Mouse (Mus musculus) frontal cortex, postnatal 14 days (tissue): ENCODE data around the gene Kmt2e.
"Not testable (repeated sequence)": the region's sequence is repeated elsewhere in the genome, so short reads cannot be mapped to it uniquely, and the experiment has no call there.

Experiments
- DNase-seq, 2 experiments: peaks; one replicate each; pipeline ENCODE4 v3.0.0; 2022; ENCODE audit warnings: low spot score in 2 of 2

Gene Kmt2e

DNA sequence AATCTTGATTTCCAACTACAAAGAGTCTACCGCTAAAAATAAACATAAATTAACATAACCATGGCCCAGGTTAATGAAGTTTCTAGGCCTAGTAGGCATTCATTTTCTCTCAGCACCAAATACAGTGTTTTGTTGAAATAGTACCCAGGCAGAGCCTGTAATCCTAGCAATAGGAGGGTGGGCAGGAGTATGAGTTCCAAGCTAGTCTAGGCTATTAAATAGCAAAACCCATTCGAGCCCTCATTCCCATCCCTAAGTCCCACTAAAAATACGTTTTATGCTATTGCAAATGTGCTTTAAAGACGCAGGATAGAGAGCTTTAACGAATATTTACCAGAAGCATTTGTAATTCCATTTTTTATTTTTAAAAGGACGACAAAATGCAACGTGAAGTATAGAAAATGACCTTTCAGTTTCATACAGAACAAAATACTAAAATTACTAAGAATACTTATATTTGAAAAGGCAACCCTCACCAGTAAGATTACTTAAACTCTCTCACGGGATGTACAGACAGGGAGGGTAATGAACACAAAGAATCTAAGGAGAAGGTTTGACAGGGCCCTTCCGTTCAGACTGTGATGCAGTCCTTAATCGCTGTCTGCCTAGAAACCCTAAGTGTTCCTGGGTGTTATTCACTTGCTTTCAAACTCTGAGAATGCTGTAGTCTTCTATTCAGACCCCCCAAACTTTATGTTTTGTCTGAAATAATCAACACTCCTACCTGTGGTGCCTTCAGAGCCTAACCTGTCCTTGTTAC is 2.1 kb upstream of the Kmt2e start:
- no peak for DNase-seq

DNA sequence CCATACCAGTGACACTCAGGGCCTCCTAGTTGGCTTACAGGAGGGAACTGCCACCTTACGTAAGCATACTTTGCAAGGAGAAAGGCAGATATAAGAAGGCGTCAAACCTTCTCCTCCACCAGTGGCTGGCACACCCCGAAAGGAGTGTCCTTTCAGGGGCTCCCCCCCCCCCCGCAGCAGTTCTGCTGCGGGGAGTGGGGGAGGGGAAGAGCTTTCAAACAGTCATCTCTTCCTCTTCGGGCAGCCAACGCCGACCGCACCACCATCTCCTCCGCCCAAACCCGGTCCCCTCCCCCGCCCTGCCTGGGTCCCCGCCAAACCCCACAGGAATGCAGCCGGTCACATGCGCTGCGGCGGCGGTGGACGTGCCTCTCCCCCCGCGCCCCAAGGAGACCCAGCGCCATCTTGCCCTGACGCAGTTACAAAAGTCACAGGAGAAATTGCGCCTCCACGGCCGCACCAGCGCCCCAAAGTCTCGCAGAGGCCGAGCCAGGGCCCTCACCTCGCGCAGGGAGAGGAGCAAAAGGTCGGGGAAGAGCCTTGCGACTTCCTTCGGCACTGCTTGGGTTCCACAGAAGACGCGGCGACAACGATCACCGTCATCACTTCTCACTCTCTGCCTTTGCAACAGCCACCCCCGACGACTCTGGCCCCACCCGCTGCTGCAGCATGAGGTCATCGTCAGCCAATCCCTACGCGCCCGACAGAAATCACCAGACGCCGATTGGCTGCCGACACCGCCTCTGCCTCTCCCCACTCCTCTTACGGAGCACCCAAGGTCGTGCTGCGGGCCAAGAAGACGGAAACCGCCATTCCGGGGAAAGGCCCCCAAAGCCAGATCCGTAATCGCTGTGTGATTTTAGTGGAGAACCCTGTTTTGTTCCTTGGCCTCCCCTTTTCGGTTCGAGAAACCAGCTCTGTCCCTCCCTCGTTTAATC is 1.3 kb upstream of the Kmt2e start:
- peak; percentile 97 to 98 for DNase-seq

DNA sequence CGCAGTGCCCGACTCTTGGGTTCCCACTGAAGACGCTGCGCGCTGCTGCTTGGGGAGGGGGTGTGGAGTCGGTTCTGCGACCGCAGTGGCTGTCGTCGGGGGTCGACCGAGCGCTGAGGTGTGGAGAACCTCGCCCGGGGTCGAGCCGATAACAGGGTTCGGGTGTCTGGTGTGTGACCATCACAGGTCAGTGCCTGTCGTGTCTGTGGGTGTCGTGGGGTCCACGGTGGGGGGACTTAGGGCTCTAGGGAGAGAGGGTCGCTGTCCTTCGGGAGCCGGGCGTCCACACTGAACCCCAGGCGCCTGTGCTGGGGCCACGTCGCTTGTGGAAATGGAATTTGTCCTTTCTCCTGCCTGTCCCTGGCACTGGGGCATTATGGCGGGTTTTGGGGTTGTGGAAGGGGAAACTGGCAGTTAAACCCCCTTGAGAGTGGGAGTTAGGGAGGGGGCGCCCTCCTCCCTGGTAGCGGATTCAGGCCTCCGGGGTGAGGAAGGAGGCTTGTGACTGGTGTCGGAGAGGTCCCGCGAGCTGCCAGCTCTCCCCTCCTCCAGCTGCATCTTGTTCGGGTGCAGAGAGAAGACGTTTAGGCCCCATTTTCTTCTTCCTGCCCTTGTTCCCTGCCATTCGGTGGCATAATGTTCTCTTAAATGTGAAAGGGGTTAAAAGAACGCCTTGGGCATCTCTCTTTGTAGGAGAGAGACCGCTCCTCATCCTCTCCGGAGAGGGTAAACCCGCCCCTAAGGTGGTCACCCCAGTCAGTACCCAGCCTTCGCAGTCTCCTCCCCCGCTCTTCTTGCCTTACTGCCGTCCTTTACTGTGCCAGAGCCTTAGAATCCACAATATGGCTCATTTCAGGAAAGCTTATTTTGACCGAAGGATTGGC is 599 bp downstream of the Kmt2e start:
- peak; percentile 46 to 55 for DNase-seq

DNA sequence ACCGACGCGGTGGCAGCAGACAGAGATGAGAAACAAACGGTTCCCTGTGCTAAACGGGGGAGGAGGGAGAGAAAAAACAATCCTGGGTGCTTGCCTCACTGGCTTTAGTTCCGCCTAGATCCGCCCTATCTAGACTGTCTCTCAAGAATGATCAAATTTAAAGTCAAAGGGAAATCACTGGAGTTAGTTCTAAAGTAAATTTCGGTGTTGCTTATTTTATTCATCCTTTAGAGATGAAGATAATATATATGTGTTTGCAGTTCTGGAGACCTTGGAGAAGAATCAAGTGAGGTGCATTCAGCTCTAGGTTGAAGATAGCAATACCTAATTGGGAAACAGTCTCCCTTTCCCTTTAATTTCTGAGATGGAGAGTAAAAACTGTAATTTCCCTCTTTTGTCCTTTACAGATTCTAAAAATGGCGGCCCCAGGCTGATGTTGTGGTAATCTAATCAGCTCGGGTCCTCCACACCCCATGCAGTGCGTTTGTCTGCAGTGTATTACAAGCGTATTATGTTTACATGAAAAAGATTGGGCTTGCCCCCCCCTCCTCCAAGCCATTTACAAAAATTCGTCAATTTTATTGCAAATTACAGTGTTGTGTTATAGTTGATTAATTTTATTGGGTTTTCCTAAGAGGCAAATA is 1.4 kb downstream of the Kmt2e start:
- no peak for DNase-seq

GRCm38 (mm10) chr5:23436735-23437134 is 2.5 kb downstream of the Kmt2e start:
- no peak for DNase-seq

- no peak for DNase-seq
These were observed 5.6 kb downstream of the Kmt2e start for GRCm38 (mm10) chr5:23439857-23440256.

- no peak for DNase-seq
These were observed 6.3 kb downstream of the Kmt2e start for GRCm38 (mm10) chr5:23440572-23440971.

- DNase-seq = no peak
These were observed 7.7 kb downstream of the Kmt2e start for GRCm38 (mm10) chr5:23441916-23442315.

DNA sequence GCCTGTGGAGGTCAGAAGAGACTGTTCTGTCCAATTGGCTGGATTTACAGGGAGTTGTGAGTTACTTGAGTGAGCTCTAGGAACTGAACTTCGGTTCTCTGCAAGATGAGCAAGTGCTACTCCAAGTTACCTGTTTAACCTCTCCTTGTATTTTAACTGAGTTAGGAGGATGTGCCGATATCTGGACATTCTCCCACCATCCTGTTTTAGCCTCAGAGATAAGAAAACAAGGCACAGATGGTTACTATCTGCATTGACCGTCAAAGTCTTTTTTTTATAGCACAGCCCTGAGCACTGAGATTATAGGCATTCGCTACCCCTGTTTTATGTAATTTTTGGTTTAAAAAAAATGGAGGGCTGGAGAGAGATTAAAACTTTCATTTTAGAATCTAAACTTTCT is 10.2 kb downstream of the Kmt2e start:
- DNase-seq = no peak

- not testable (repeated sequence) for DNase-seq
These were observed 19.3 kb downstream of the Kmt2e start for GRCm38 (mm10) chr5:23453561-23453960.

GRCm38 (mm10) chr5:23461688-23462087 is 27.4 kb downstream of the Kmt2e start:
- DNase-seq = no peak

DNA sequence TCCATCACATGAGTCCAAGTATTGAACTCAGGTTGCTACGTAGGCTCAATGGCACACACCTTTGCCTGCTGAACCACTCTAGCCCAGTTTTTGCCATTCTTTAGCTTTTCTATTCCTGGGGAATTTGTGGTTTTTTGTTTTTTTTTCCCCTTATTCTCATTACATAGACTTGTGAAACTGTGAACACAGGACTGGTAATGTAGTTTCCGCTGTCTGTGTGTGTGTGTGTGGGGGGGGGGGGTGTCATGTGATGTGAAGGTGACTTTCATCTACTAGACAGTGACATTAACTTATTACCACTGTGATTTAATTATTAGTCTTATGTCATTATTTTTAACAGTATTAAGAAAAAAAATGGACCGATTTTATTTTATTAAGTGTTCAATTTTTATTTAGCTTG is 30.0 kb downstream of the Kmt2e start:
- no peak for DNase-seq

DNA sequence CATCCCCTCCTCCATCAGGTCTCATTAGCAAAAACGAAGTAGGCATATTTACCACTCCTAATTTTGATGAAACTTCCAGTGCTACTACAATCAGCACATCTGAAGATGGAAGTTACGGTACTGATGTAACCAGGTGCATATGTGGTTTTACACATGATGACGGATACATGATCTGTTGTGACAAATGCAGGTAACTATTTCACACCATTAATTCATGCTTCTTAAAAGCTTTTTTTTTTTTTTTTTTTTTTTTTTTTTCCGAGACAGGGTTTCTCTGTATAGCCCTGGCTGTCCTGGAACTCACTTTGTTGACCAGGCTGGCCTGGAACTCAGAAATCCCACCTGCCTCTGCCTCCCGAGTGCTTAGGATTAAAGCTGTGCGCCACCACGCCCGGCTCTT is 30.5 kb downstream of the Kmt2e start:
- no peak for DNase-seq

DNA sequence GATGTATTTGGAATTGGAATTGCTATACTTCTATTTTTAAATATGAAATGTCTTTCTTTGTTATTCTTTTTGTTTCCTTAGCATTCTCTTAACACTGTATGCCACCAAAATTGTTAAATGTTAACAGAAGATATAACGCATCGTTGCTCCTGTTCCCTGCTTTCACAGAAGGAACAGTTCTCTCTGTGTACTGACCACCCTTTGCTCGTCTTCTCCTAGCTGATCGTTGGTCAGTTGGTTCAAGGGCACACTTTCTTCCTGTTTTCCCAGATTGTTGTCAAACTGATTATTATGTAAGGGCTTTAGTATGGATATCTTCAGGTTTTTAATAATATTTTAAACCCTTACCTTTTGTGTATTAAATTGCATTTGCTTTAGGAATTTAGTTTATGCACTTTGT is 32.3 kb downstream of the Kmt2e start:
- DNase-seq = no peak

- no peak for DNase-seq
These were observed 39.0 kb downstream of the Kmt2e start for GRCm38 (mm10) chr5:23473098-23473873.

DNA sequence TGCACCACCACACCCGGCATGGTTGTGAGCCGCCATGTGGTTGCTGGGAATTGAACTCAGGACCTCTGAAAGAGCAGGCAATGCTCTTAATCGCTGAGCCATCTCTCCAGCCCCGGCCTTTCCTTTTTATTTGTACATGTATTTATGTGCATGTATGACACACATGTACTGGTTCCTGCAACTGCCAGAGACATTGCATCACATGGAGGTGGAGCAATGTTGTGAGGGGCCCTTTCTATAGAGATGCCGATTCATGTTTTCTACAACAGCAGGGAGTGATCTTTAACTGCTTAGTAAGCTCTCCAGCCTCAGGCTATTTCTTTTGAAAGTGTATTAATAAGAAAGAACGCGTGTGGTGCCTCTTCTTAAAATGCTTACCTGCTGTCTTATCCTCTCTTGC is 49.6 kb downstream of the Kmt2e start:
- no peak for DNase-seq

DNA sequence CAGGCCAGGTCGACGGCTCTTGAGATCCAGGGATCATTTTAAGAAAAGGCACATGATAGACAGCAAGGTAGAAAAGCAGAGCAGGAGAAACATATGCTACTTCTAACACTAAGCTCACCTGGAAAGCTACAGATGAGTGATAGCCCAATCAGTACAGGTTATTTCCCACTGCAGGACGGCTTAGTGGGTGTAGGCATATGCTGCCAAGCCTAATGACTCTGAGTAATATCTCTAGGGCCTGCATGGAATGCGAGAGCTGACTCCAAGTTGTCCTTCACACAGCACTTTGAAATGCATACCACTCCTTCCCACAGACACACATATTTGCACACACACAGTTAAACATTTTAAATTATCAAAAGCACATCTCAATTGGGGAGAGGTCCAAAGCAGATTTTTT is 55.0 kb downstream of the Kmt2e start:
- no peak for DNase-seq

DNA sequence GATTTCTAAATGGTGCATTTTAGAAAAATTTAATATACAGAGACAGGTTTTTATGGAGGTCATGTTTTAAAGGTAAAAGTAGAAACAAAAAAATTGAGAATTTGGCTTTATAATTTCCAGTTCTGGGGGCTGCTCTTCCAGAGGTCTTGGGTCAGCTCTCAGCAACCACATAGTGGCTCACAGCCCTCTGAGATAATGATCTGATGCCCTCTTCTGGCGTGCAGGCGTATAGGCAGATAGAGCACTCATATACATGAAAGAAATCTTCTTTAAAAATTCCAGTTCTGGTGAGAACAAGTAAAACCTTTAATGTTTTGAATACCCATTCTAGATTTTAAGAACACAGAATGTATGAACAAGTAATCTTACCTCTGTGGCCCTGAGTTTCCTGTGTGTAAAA is 56.6 kb downstream of the Kmt2e start:
- no peak for DNase-seq

DNA sequence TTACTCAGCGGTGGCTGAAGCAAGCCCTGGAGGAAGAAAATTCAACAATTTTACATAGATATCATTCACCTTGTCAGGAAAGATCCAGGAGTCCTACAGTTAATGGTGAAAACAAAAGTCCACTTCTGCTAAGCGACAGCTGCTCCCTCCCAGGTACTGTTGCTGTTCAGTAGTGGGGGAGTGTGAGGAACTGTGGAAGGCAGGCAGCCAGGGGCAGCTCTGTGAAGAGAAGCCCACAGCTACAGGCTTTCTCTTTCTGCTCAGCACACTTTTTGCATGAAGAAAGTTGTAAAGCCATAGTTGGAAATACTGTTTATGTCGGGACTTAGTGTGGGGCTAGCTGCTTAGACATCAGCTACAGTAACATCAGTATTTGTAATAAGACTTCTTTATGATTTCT is 62.2 kb downstream of the Kmt2e start:
- DNase-seq = no peak

DNA sequence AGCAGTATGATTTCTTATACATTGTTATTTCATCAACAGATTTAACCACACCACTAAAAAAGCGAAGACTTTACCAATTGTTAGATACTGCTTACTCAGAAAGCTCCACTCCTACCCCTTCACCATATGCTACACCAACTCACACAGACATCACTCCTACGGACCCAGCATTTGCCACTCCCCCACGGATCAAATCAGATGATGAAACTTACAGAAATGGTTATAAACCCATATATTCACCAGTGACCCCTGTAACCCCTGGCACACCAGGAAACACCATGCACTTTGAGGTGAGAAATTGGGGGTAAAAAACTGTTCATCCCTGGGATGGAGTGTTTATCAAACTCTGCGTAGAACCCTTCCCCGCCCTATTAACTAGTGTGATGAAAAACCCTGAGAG is 62.7 kb downstream of the Kmt2e start:
- DNase-seq = no peak

DNA sequence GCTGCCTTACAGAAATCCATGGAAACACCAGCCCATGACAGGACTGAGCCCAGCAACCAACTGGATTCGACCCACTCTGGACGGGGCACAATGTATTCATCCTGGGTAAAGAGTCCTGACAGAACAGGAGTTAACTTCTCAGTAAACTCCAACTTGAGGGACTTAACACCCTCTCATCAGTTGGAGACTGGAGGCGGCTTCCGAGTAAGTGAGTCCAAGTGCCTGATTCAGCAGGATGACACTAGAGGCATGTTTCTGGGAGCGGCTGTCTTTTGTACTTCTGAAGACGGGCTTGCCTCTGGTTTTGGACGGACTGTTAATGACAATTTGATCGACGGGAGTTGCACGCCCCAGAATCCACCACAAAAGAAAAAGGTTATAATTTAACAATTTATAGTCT is 63.7 kb downstream of the Kmt2e start:
- DNase-seq = no peak
